Mouse (Mus musculus): ENCODE measurements at regions not wholly inside any gene's neighbourhood (a gene's known extent, or its start where the extent isn't known, plus 50 kb on each side); places are given as distances from the start of the nearest gene placed in this dataset.

GRCm38 (mm10) chr2:110486201-110486600, 110.9 kb upstream of the Slc5a12 start:
- TF ChIP-seq EP300 (IDR thresholded peaks at IDR 0.05; ENCODE audit: low read depth) (no peak), CTCF (IDR thresholded peaks at IDR 0.05; ENCODE audit: low read depth) (no peak)

Data from liver, postnatal 0 days (tissue).